Mouse (Mus musculus) layer of hippocampus, adult 9-10 months (tissue): Measurements from ENCODE around the gene Dlgap3.

Source experiments
- DNase-seq: peaks from one replicate; pipeline ENCODE4 v3.0.0; 2022; ENCODE audit warnings: low spot score

Dlgap3 gene

GRCm38 (mm10) chr4:127174075-127174899, 5.3 kb downstream of the Dlgap3 start:
- DNase-seq: no peak

GRCm38 (mm10) chr4:127174900-127175278, 5.9 kb downstream of the Dlgap3 start:
- DNase-seq: no peak

GRCm38 (mm10) chr4:127177961-127178360, 9.0 kb downstream of the Dlgap3 start:
- DNase-seq: no peak

GRCm38 (mm10) chr4:127178671-127179070, 9.7 kb downstream of the Dlgap3 start:
- no peak for DNase-seq

GRCm38 (mm10) chr4:127179469-127180449, 10.8 kb downstream of the Dlgap3 start:
- DNase-seq: no peak

- no peak for DNase-seq
These were observed 11.4 kb downstream of the Dlgap3 start for GRCm38 (mm10) chr4:127180450-127180840.

GRCm38 (mm10) chr4:127181010-127181409, 12.0 kb downstream of the Dlgap3 start:
- DNase-seq: no peak

GRCm38 (mm10) chr4:127183867-127184266, 14.9 kb downstream of the Dlgap3 start:
- DNase-seq: no peak

GRCm38 (mm10) chr4:127190921-127191320, 21.9 kb downstream of the Dlgap3 start:
- no peak for DNase-seq

- DNase-seq: no peak
These were observed 23.7 kb downstream of the Dlgap3 start for GRCm38 (mm10) chr4:127192704-127193103.

- DNase-seq: no peak
These were observed 24.6 kb downstream of the Dlgap3 start for GRCm38 (mm10) chr4:127193378-127194155.

- DNase-seq: no peak
These were observed 25.7 kb downstream of the Dlgap3 start for GRCm38 (mm10) chr4:127194477-127195269.

- no peak for DNase-seq
These were observed 29.6 kb downstream of the Dlgap3 start for GRCm38 (mm10) chr4:127198609-127199008.

- no peak for DNase-seq
These were observed 30.4 kb downstream of the Dlgap3 start for GRCm38 (mm10) chr4:127199406-127199805.

GRCm38 (mm10) chr4:127200164-127200722, 31.2 kb downstream of the Dlgap3 start:
- no peak for DNase-seq

- DNase-seq: no peak
These were observed 32.0 kb downstream of the Dlgap3 start for GRCm38 (mm10) chr4:127200769-127201617.

- no peak for DNase-seq
These were observed 34.1 kb downstream of the Dlgap3 start for GRCm38 (mm10) chr4:127203081-127203480.

- no peak for DNase-seq
These were observed 42.3 kb downstream of the Dlgap3 start for GRCm38 (mm10) chr4:127211318-127211717.

- DNase-seq: no peak
These were observed 45.5 kb downstream of the Dlgap3 start for GRCm38 (mm10) chr4:127214510-127214909.

- no peak for DNase-seq
These were observed 46.1 kb downstream of the Dlgap3 start for GRCm38 (mm10) chr4:127215103-127215502.
